In genomic region chr10:22614554-22614953, GRCm38 (mm10) we compare ENCODE assay signal across 30 mouse cellular contexts. TPM values are rescaled to one million over a fixed set of nuclear protein-coding genes. Genes with fewer than 3 reads are reported as not detected.
"Had no signal": no experiment of that assay in that cellular context is flagged by ENCODE, and none has a peak within 500 bp of the region (broad histone marks: within the 10 kb centered on the region; RNA-seq: fewer than 3 reads in every experiment).

No protein-coding gene starts in this region.

- H3K9ac ChIP-seq: limb, embryonic 12.5 days; limb, embryonic 13.5 days; limb, embryonic 15.5 days; liver, embryonic 12.5 days; liver, embryonic 13.5 days; liver, embryonic 14.5 days; liver, embryonic 15.5 days; liver, postnatal 0 days; lung, embryonic 14.5 days; lung, embryonic 15.5 days; midbrain, embryonic 12.5 days; midbrain, embryonic 13.5 days; midbrain, embryonic 15.5 days; neural tube, embryonic 12.5 days; neural tube, embryonic 13.5 days had no signal

- H3K4me1 ChIP-seq: limb, embryonic 10.5 days; limb, embryonic 12.5 days; limb, embryonic 13.5 days; limb, embryonic 15.5 days; liver, embryonic 12.5 days; liver, embryonic 13.5 days; liver, embryonic 15.5 days; lung, embryonic 15.5 days; megakaryocyte, embryonic 14.5 days; neural tube, embryonic 13.5 days had no signal

- H3K4me2 ChIP-seq: limb, embryonic 12.5 days; limb, embryonic 13.5 days; limb, embryonic 15.5 days; liver, embryonic 11.5 days; liver, embryonic 12.5 days; liver, embryonic 13.5 days; liver, embryonic 15.5 days; lung, embryonic 14.5 days; lung, embryonic 15.5 days; midbrain, embryonic 12.5 days; midbrain, embryonic 13.5 days; midbrain, embryonic 15.5 days; neural tube, embryonic 12.5 days; neural tube, embryonic 13.5 days had no signal

- ATAC-seq: liver, embryonic 12.5 days; liver, postnatal 0 days; lung, postnatal 0 days; midbrain, embryonic 15.5 days had no signal

- H3K36me3 ChIP-seq: limb, embryonic 10.5 days; limb, embryonic 12.5 days; limb, embryonic 13.5 days; limb, embryonic 15.5 days; liver, embryonic 12.5 days; liver, embryonic 13.5 days; liver, embryonic 15.5 days; lung, embryonic 15.5 days; midbrain, embryonic 12.5 days; midbrain, embryonic 13.5 days; midbrain, embryonic 15.5 days; neural tube, embryonic 12.5 days; neural tube, embryonic 13.5 days had no signal

- H3K27me3 ChIP-seq: limb, embryonic 12.5 days; limb, embryonic 13.5 days; limb, embryonic 15.5 days; liver, embryonic 12.5 days; liver, embryonic 13.5 days; liver, embryonic 15.5 days; lung, embryonic 15.5 days; megakaryocyte, embryonic 14.5 days; midbrain, embryonic 12.5 days; midbrain, embryonic 13.5 days; midbrain, embryonic 15.5 days; neural tube, embryonic 12.5 days; neural tube, embryonic 13.5 days had no signal

- H3K27ac ChIP-seq: limb, embryonic 10.5 days; limb, embryonic 12.5 days; limb, embryonic 13.5 days; limb, embryonic 15.5 days; liver, embryonic 12.5 days; liver, embryonic 13.5 days; liver, embryonic 14.5 days; liver, embryonic 15.5 days; lung, embryonic 15.5 days; macrophage; midbrain, embryonic 12.5 days; midbrain, embryonic 13.5 days; midbrain, embryonic 15.5 days; neural tube, embryonic 12.5 days; neural tube, embryonic 13.5 days had no signal

- H3K4me3 ChIP-seq: limb, embryonic 10.5 days; limb, embryonic 12.5 days; limb, embryonic 13.5 days; limb, embryonic 15.5 days; liver, embryonic 12.5 days; liver, embryonic 13.5 days; liver, embryonic 15.5 days; lung, embryonic 15.5 days; megakaryocyte, embryonic 14.5 days; midbrain, embryonic 12.5 days; midbrain, embryonic 13.5 days; midbrain, embryonic 15.5 days; myocyte; neural tube, embryonic 12.5 days; neural tube, embryonic 13.5 days had no signal

- H3K9me3 ChIP-seq: limb, embryonic 10.5 days; limb, embryonic 15.5 days; liver, embryonic 12.5 days; liver, embryonic 15.5 days; lung, embryonic 15.5 days; midbrain, embryonic 13.5 days; midbrain, embryonic 15.5 days; neural tube, embryonic 12.5 days; neural tube, embryonic 13.5 days had no signal

- DNase-seq: left cerebral cortex, postnatal 4 days; liver; liver, embryonic 13.5 days; liver, postnatal 0 days; lung, adult 18-20 months; lung, adult 2 months; lung, postnatal 14 days; lung, postnatal 36 days; midbrain, embryonic 14.5 days had no signal

RNA-seq across cellular contexts. Expression of gene Slc2a12, which starts 30.3 kb away (rescaled TPM):
- total RNA-seq: megakaryocyte progenitor cell, adult 5-6 weeks; megakaryocyte-erythroid progenitor cell, adult 5-6 weeks had no signal
- polyA plus RNA-seq: liver, postnatal 0 days had no signal
